ENCODE assay signal across 8 mouse cellular contexts in genomic region chr15:83526424-83527091, GRCm38 (mm10). TPM values are rescaled to one million over a fixed set of nuclear protein-coding genes. Genes with fewer than 3 reads are reported as not detected.
A peak's percentile ranks its signal among the peaks of the same experiment; 100 is the strongest.
DNase-seq lines count a peak whose midpoint lies in the region; ATAC-seq and TF ChIP-seq lines count a peak whose summit lies in the region.
"Had no signal": no experiment of that assay in that cellular context is flagged by ENCODE, and none has a peak within 500 bp of the region (broad histone marks: within the 10 kb centered on the region; RNA-seq: fewer than 3 reads in every experiment).

Gene Bik (plus strand): TSS chr15:83526862.

- no peaks in the 10 kb centered on the region for H3K9me3 ChIP-seq in intestine, embryonic 15.5 days
- no peaks in the 10 kb centered on the region for H3K9me3 ChIP-seq in liver, postnatal 0 days (ENCODE audit: low read length)
- H3K9me3 ChIP-seq in neural tube, embryonic 12.5 days: no peaks in the 10 kb centered on the region

- peaks cover 33% of the 10 kb centered on the region for H3K27me3 ChIP-seq in intestine, embryonic 15.5 days (replicated peaks)
- peaks cover 45% of the 10 kb centered on the region for H3K27me3 ChIP-seq in liver, postnatal 0 days (ENCODE audit: insufficient read depth, low read length)
- peaks cover 35% of the 10 kb centered on the region for H3K27me3 ChIP-seq in neural tube, embryonic 12.5 days (replicated peaks)

- TF ChIP-seq EP300 in liver, postnatal 0 days (IDR thresholded peaks at IDR 0.05; ENCODE audit: low read depth): no peak

- peak; percentile 83 for ATAC-seq in granulocyte monocyte progenitor cell, adult 5-6 weeks (replicated peaks; ENCODE audit: poor library complexity, severe bottlenecking)
- ATAC-seq in intestine, embryonic 15.5 days: peak; percentile 81
- ATAC-seq in liver, postnatal 0 days: peak; percentile 64
- peak; percentile 56; the same call in 1 of the 2 replicates for ATAC-seq in neural tube, embryonic 12.5 days (ENCODE audit: low FRiP score, low read depth)

- H3K27ac ChIP-seq in intestine, embryonic 15.5 days: no peak within 1 kb of the TSS
- H3K27ac ChIP-seq in liver, postnatal 0 days (ENCODE audit: low read depth): 0 out of 2 replicates have a peak within 1 kb of the TSS, but pooled peaks have one; percentile 24
- no peak within 1 kb of the TSS for H3K27ac ChIP-seq in neural tube, embryonic 12.5 days

- peak; percentile 53 for DNase-seq in T-cell, adult 2 months (ENCODE audit: low spot score)
- DNase-seq in embryo, embryonic 10 days (ENCODE audit: low spot score): peak; percentile 74
- DNase-seq in liver, postnatal 0 days: peak; percentile 74
- peak; percentile 78 for DNase-seq in thymus, postnatal 4 days

- WGBS in intestine, embryonic 15.5 days: under 1% methylated on average over 45 of the region's 45 CpGs
- WGBS in liver, postnatal 0 days (ENCODE audit: insufficient replicate concordance): under 1% methylated on average over 45 of the region's 45 CpGs
- WGBS in neural tube, embryonic 12.5 days: under 1% methylated on average over 43 of the region's 45 CpGs

- peak within 1 kb of the TSS; percentile 50 for H3K4me3 ChIP-seq in intestine, embryonic 15.5 days (replicated peaks)
- H3K4me3 ChIP-seq in liver, postnatal 0 days (ENCODE audit: low read depth, low read length): peak within 1 kb of the TSS; percentile 59
- peak within 1 kb of the TSS; percentile 49 for H3K4me3 ChIP-seq in neural tube, embryonic 12.5 days

- H3K36me3 ChIP-seq in intestine, embryonic 15.5 days: no peaks in the 10 kb centered on the region
- H3K36me3 ChIP-seq in liver, postnatal 0 days (replicated peaks; ENCODE audit: insufficient read depth, low read length): no peaks in the 10 kb centered on the region
- no peaks in the 10 kb centered on the region for H3K36me3 ChIP-seq in neural tube, embryonic 12.5 days

- H3K4me2 ChIP-seq in intestine, embryonic 15.5 days (replicated peaks): peak within 1 kb of the TSS; percentile 96
- H3K4me2 ChIP-seq in liver, postnatal 0 days (ENCODE audit: low read depth, low read length): peak within 1 kb of the TSS; percentile 89
- peak within 1 kb of the TSS; percentile 93 for H3K4me2 ChIP-seq in neural tube, embryonic 12.5 days (replicated peaks)

- no peak for TF ChIP-seq CTCF in liver, postnatal 0 days (IDR thresholded peaks at IDR 0.05; ENCODE audit: low read depth)

- H3K4me1 ChIP-seq in intestine, embryonic 15.5 days (replicated peaks): peaks cover 23% of the 10 kb centered on the region
- H3K4me1 ChIP-seq in liver, postnatal 0 days (ENCODE audit: insufficient read depth): peaks cover 39% of the 10 kb centered on the region
- H3K4me1 ChIP-seq in neural tube, embryonic 12.5 days: peaks cover 17% of the 10 kb centered on the region

- H3K9ac ChIP-seq in intestine, embryonic 15.5 days: peak within 1 kb of the TSS; percentile 53
- peak within 1 kb of the TSS; percentile 61 for H3K9ac ChIP-seq in liver, postnatal 0 days (replicated peaks)
- H3K9ac ChIP-seq in neural tube, embryonic 12.5 days: peak within 1 kb of the TSS; percentile 42

RNA-seq across cellular contexts. Expression of gene Bik, which starts in this region (rescaled TPM):
- not detected in 2 replicates for total RNA-seq in granulocyte monocyte progenitor cell, adult 5-6 weeks (2014; fragmentation: Nextera tagmentation)
- total RNA-seq in granulocyte monocyte progenitor cell, adult 5-6 weeks (2017): not detected in 2 replicates
- 4.3 and 5.6 TPM in 2 replicates for polyA plus RNA-seq in intestine, embryonic 15.5 days (2015; fragmentation: Nextera tagmentation; extraction: Ambion mirVana)
- polyA plus RNA-seq in liver, postnatal 0 days (2015; fragmentation: Nextera tagmentation; extraction: Ambion mirVana): 6.2 and 6.4 TPM in 2 replicates
- 1.5 and 1.7 TPM in 2 replicates for polyA plus RNA-seq in neural tube, embryonic 12.5 days (2016; fragmentation: Nextera tagmentation; extraction: Ambion mirVana)
- total RNA-seq: left cerebral cortex, postnatal 10 days had no signal

Comparison
In these comparisons a context has a peak if more than half of its experiments do, and no peak if none do; other contexts are left out.
1. Peak in ATAC-seq in granulocyte monocyte progenitor cell, adult 5-6 weeks; RNA of the gene not detected or under 1 TPM.